Mouse (Mus musculus) ovary, adult 10 weeks (tissue): ENCODE data around the gene Olfr196. TPM values are rescaled to one million over a fixed set of nuclear protein-coding genes. Genes with fewer than 3 reads are reported as not detected.

Experiments used
- polyA plus RNA-seq: library from polyadenylated mRNA; stranded (reverse); fragments of 350-450 nt; fragmentation: Illumina TruSeq; extraction: RNeasy Lipid Tissue Mini Kit (QIAGEN cat#74804); gene quantifications from one replicate; pipeline ENCODE4 v1.2.3, GENCODE M21; 2014

Gene Olfr196
- not detected for polyA plus RNA-seq

DNA sequence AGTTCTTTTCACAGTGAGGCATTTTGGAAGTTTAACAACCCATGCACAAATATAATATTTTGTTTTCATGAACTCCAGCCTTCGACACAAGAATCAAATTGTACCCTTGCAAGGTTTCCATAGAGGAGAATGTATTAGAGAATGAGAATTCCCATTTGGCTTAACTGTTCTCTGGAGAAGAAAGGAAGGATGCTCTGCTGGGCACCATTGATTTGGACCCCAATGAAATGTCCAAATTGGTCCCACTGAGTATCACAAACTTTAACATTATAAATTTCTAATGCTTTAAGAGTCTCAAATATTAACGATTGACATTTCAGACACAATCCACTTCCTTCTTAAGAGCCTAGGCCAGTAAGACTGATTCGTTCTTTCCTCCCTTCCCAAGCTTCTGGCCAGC lies at the start of gene Olfr196:
Gene Olfr196, minus strand, starts transcription at position 101 of the 400 bp plus-strand sequence.

DNA sequence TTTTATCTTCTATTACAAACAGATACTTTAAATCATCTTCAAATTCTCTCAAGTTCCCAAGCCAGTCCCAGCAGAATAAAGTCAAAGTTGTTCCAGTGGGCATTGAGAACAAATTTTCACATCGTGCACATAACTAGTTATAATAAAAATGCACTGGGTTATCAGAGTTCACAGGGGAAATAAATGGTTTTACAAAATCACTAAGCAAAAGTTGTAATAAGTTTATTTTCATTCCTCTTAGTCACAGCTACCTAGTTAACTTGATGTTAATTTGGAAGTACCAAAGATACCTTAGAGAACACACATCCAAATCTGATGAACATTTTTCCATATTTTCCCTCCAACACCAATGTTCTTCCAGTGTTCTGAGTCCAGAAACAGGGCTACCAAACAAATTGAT lies 49.4 kb upstream of the Olfr196 start, which contains the start of gene Olfr199:
Gene Olfr199, minus strand, starts transcription at position 101 of the 400 bp plus-strand sequence.

DNA sequence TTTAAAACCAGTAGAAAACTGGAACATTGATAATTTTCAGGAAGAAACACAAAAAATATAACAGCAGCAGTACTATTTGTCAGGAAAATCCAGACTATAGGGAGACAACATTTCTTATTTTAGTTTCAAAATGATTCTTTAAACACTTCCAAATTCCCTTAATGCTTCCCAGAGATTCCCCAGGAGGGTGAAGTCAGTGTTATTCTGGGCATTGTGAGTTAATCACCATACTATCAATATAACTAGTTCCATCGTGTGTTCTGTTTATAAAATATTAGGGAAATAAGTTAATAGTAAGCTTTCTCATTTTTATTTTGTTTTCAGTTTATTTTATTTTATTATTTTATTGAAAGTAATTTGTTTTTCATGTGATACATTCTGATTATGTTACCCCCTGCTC lies 33.2 kb upstream of the Olfr196 start, which contains the start of gene Olfr198:
Gene Olfr198, minus strand, starts transcription at position 101 of the 400 bp plus-strand sequence.

DNA sequence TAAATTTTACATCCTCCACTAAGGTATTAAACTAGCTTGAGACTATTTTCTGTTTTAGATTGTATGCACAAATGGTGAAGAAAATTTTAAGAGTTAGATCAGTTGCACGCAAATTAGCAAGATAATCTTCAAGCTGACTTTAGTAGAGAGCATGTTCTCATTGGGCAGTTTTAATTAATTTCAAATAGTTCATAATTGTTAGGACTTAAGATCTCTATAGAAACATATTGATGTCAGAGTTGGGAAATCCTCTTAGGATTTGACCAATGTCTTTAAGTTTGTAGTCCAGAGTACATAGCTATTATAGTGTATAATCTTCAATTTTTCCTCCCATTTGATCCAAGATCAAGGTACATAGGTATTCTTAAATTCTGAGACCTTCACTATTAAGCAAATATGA lies 23.5 kb downstream of the Olfr196 start, which contains the start of gene Olfr195:
Gene Olfr195, plus strand, starts transcription at position 301 of the 400 bp plus-strand sequence.

GRCm38 (mm10) chr16:59120969-59121368 lies 49.3 kb downstream of the Olfr196 start, which contains the start of gene Olfr194:
TSS of gene Olfr194 (minus strand) at chr16:59121069.

Other genes with a start within 250 kb of the Olfr196 start
- not detected for gene Olfr181, start 241.7 kb downstream of the Olfr196 start, polyA plus RNA-seq
- gene Olfr180, start 241.1 kb downstream of the Olfr196 start, polyA plus RNA-seq, result not detected
- gene Olfr183, start 175.1 kb downstream of the Olfr196 start, polyA plus RNA-seq, result not detected
- not detected for gene Olfr186, start 140.2 kb downstream of the Olfr196 start, polyA plus RNA-seq
- gene Olfr187, start 130.7 kb downstream of the Olfr196 start, polyA plus RNA-seq, result not detected
- not detected for gene Olfr190, start 92.4 kb downstream of the Olfr196 start, polyA plus RNA-seq
- gene Olfr191, start 80.6 kb downstream of the Olfr196 start, polyA plus RNA-seq, result not detected
- not detected for gene Olfr193, start 58.6 kb downstream of the Olfr196 start, polyA plus RNA-seq
- gene Olfr194, start 49.4 kb downstream of the Olfr196 start, polyA plus RNA-seq, result not detected
- not detected for gene Olfr195, start 23.4 kb downstream of the Olfr196 start, polyA plus RNA-seq
- gene Olfr198, start 33.1 kb upstream of the Olfr196 start, polyA plus RNA-seq, result not detected
- not detected for gene Olfr199, start 49.3 kb upstream of the Olfr196 start, polyA plus RNA-seq
- gene Olfr201, start 102.2 kb upstream of the Olfr196 start, polyA plus RNA-seq, result not detected
- not detected for gene Olfr202, start 116.3 kb upstream of the Olfr196 start, polyA plus RNA-seq
- gene Olfr203, start 128.4 kb upstream of the Olfr196 start, polyA plus RNA-seq, result not detected
- gene Olfr204, start 147.8 kb upstream of the Olfr196 start, polyA plus RNA-seq, result not detected
- not detected for gene Olfr205, start 160.7 kb upstream of the Olfr196 start, polyA plus RNA-seq
- gene Olfr206, start 178.8 kb upstream of the Olfr196 start, polyA plus RNA-seq, result 1.3 TPM
- gene Olfr209, start 193.5 kb upstream of the Olfr196 start, polyA plus RNA-seq, result not detected
- 0.29 TPM for gene Gabrr3, start 236.9 kb upstream of the Olfr196 start, polyA plus RNA-seq